Mouse (Mus musculus): Measurements from ENCODE around the gene Bnc2. TPM values are rescaled to one million over a fixed set of nuclear protein-coding genes. Genes with fewer than 3 reads are reported as not detected.

The Bnc2 gene
- polyA plus RNA-seq, 1 experiment = not detected

- TF ChIP-seq CTCF (IDR thresholded peaks at IDR 0.05; ENCODE audit: control insufficient read depth, insufficient read depth, low read length) (no peak), POLR2A (IDR thresholded peaks at IDR 0.05; ENCODE audit: borderline replicate concordance, control insufficient read depth, low read depth, low read length) (no peak)
- Histone ChIP-seq H3K27ac (ENCODE audit: control insufficient read depth, insufficient read depth, low read depth, low read length, poor library complexity) (no peak overlapping the region), H3K4me1 (ENCODE audit: control insufficient read depth, insufficient read depth, low read length) (no peaks in the 10 kb centered on the region), H3K4me3 (replicated peaks; ENCODE audit: control insufficient read depth, low read depth, low read length) (no peak overlapping the region)
- WGBS = 96% methylated on average over 2 of the region's 2 CpGs
Measured at GRCm38 (mm10) chr4:84247356-84247755, 427.7 kb downstream of the Bnc2 start.

- Histone ChIP-seq H3K4me1 (ENCODE audit: control insufficient read depth, insufficient read depth, low read length) (no peaks in the 10 kb centered on the region), H3K27ac (ENCODE audit: control insufficient read depth, insufficient read depth, low read depth, low read length, poor library complexity) (no peak overlapping the region), H3K4me3 (replicated peaks; ENCODE audit: control insufficient read depth, low read depth, low read length) (no peak overlapping the region)
- 86% methylated on average over 7 of the region's 7 CpGs for WGBS
- TF ChIP-seq CTCF (IDR thresholded peaks at IDR 0.05; ENCODE audit: control insufficient read depth, insufficient read depth, low read length) (no peak), POLR2A (IDR thresholded peaks at IDR 0.05; ENCODE audit: borderline replicate concordance, control insufficient read depth, low read depth, low read length) (no peak)
Measured at GRCm38 (mm10) chr4:84232346-84232745, 442.7 kb downstream of the Bnc2 start.

- no peak overlapping the region for H3K4me3 ChIP-seq (replicated peaks; ENCODE audit: control insufficient read depth, low read depth, low read length)
- 85% methylated on average over 2 of the region's 2 CpGs for WGBS
- H3K4me1 ChIP-seq (ENCODE audit: control insufficient read depth, insufficient read depth, low read length) = no peaks in the 10 kb centered on the region
- TF ChIP-seq CTCF (IDR thresholded peaks at IDR 0.05; ENCODE audit: control insufficient read depth, insufficient read depth, low read length) (no peak), POLR2A (IDR thresholded peaks at IDR 0.05; ENCODE audit: borderline replicate concordance, control insufficient read depth, low read depth, low read length) (no peak)
- H3K27ac ChIP-seq (ENCODE audit: control insufficient read depth, insufficient read depth, low read depth, low read length, poor library complexity) = no peak overlapping the region
Measured at GRCm38 (mm10) chr4:84231251-84231650, 443.8 kb downstream of the Bnc2 start.

- 57% methylated on average over 10 of the region's 10 CpGs for WGBS
- TF ChIP-seq CTCF (IDR thresholded peaks at IDR 0.05; ENCODE audit: control insufficient read depth, insufficient read depth, low read length) (no peak), POLR2A (IDR thresholded peaks at IDR 0.05; ENCODE audit: borderline replicate concordance, control insufficient read depth, low read depth, low read length) (no peak)
Measured at GRCm38 (mm10) chr4:84229189-84229960, 445.7 kb downstream of the Bnc2 start.

GRCm38 (mm10) chr4:84228551-84228950, 446.5 kb downstream of the Bnc2 start:
- Histone ChIP-seq H3K4me3 (replicated peaks; ENCODE audit: control insufficient read depth, low read depth, low read length) (no peak overlapping the region), H3K27ac (ENCODE audit: control insufficient read depth, insufficient read depth, low read depth, low read length, poor library complexity) (no peak overlapping the region), H3K4me1 (ENCODE audit: control insufficient read depth, insufficient read depth, low read length) (no peaks in the 10 kb centered on the region)
- TF ChIP-seq POLR2A (IDR thresholded peaks at IDR 0.05; ENCODE audit: borderline replicate concordance, control insufficient read depth, low read depth, low read length) (no peak), CTCF (IDR thresholded peaks at IDR 0.05; ENCODE audit: control insufficient read depth, insufficient read depth, low read length) (no peak)
- 82% methylated on average over 5 of the region's 5 CpGs for WGBS

More at GRCm38 (mm10) chr4:84229189-84229960, 445.7 kb downstream of the Bnc2 start:
- Histone ChIP-seq H3K4me3 (replicated peaks; ENCODE audit: control insufficient read depth, low read depth, low read length) (no peak overlapping the region), H3K27ac (ENCODE audit: control insufficient read depth, insufficient read depth, low read depth, low read length, poor library complexity) (no peak overlapping the region), H3K4me1 (ENCODE audit: control insufficient read depth, insufficient read depth, low read length) (no peaks in the 10 kb centered on the region)

Other genes starting within 250 kb of the Bnc2 start
- gene Cntln, start 209.0 kb upstream of the Bnc2 start, polyA plus RNA-seq (2011; ENCODE audit: insufficient read depth, insufficient read length, low replicate concordance, missing spikeins) = 8.5 and 9.4 TPM in 2 replicates